In the genomic region with DNA sequence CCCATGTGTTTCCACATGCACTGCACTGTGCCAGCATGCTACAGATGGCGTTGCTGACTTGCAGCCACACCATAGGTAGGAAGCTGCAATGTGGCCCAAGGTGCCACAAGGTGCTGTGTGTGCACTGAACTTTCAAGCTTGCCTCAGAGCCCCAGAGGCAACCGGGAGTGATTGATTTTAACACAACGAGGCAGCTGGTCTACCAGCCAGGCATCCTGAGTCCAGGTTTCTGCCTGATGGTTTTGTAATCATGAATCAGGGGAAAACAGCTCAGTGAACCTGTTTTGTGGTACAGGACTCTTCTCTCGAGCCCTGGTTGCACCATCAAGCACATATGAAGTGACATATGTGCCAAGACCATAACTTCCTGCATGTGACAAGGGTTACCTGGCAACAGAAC, we compare ENCODE assay signal across 19 mouse cellular contexts.
DNase-seq lines count a peak whose midpoint lies in the region; ATAC-seq and TF ChIP-seq lines count a peak whose summit lies in the region.
"Had no signal": no experiment of that assay in that cellular context is flagged by ENCODE, and none has a peak within 500 bp of the region (broad histone marks: within the 10 kb centered on the region; RNA-seq: fewer than 3 reads in every experiment).

No protein-coding gene starts in this region.

- H3K36me3 ChIP-seq in heart, embryonic 15.5 days: no peaks in the 10 kb centered on the region
- H3K36me3 ChIP-seq: heart, embryonic 13.5 days; limb, embryonic 10.5 days; midbrain, embryonic 15.5 days had no signal

- H3K4me2 ChIP-seq in heart, embryonic 15.5 days: no peak overlapping the region
- H3K4me2 ChIP-seq: midbrain, embryonic 15.5 days had no signal

- DNase-seq in heart, adult 11 months: no peak
- DNase-seq in layer of hippocampus, adult 2 months (ENCODE audit: low spot score in 2 of 2): peak in 1 of 2 experiments; percentile 37
- no peak for DNase-seq in layer of hippocampus, postnatal 36 days
- DNase-seq in cerebellum, postnatal 25 days: peak; percentile 44 to 61
- peak; percentile 18 for DNase-seq in fat pad, adult 2 months (ENCODE audit: extremely low read depth, low read depth, low spot score)
- no peak for DNase-seq in gastrocnemius, postnatal 36 days
- DNase-seq: adrenal gland, adult 2 months; embryo, embryonic 11 days; heart, postnatal 4 days; kidney, adult 8-10 months; kidney, postnatal 14 days; liver, postnatal 0 days; lung, postnatal 10 days; thymus, postnatal 14 days had no signal

- peaks cover 12% of the 10 kb centered on the region for H3K4me1 ChIP-seq in heart, embryonic 15.5 days (replicated peaks)
- H3K4me1 ChIP-seq: limb, embryonic 10.5 days; midbrain, embryonic 15.5 days had no signal

- peak overlapping the region; percentile 48; the same call in 1 of the 2 replicates for H3K27ac ChIP-seq in heart, embryonic 15.5 days
- peak overlapping the region; percentile 21; the same call in 1 of the 2 replicates for H3K27ac ChIP-seq in layer of hippocampus, adult 2 months
- H3K27ac ChIP-seq: heart, embryonic 13.5 days; limb, embryonic 10.5 days; midbrain, embryonic 15.5 days had no signal

- ATAC-seq in heart, embryonic 15.5 days (replicated peaks; ENCODE audit: insufficient number of reproducible peaks, insufficient read depth, low FRiP score, low read depth): no peak
- ATAC-seq: forebrain, embryonic 16.5 days; liver, postnatal 0 days; midbrain, embryonic 15.5 days had no signal

- H3K4me3 ChIP-seq in heart, embryonic 15.5 days: no peak overlapping the region
- H3K4me3 ChIP-seq in layer of hippocampus, adult 2 months: no peak overlapping the region
- H3K4me3 ChIP-seq: heart, embryonic 13.5 days; limb, embryonic 10.5 days; midbrain, embryonic 15.5 days had no signal

- WGBS in heart, embryonic 15.5 days: 68% methylated on average over 4 of the region's 4 CpGs

- no peak for TF ChIP-seq CTCF in layer of hippocampus, adult 2 months (conservative IDR thresholded peaks at IDR 0.05)

- no peaks in the 10 kb centered on the region for H3K27me3 ChIP-seq in heart, embryonic 15.5 days
- H3K27me3 ChIP-seq: heart, embryonic 13.5 days; midbrain, embryonic 15.5 days had no signal

- intact Hi-C loops in gastrocnemius, postnatal 36 days (cut with DNase I): no loop called here

- H3K9ac ChIP-seq in heart, embryonic 15.5 days: no peak overlapping the region
- H3K9ac ChIP-seq: heart, embryonic 13.5 days; liver, postnatal 0 days; midbrain, embryonic 15.5 days had no signal

- H3K9me3 ChIP-seq in heart, embryonic 15.5 days (replicated peaks): no peaks in the 10 kb centered on the region
- H3K9me3 ChIP-seq: heart, embryonic 13.5 days; limb, embryonic 10.5 days; midbrain, embryonic 15.5 days had no signal

Comparison
In these comparisons a context has a peak if more than half of its experiments do, and no peak if none do; other contexts are left out.
1. DNase-seq: peak in cerebellum, postnatal 25 days (2 of 2) and fat pad, adult 2 months (single experiment); none in heart, adult 11 months (single experiment), layer of hippocampus, postnatal 36 days (0 of 2) and gastrocnemius, postnatal 36 days (0 of 2).